ENCODE assay signal across 18 mouse cellular contexts in genomic region chr9:20875021-20875790, GRCm38 (mm10). TPM values are rescaled to one million over a fixed set of nuclear protein-coding genes. Genes with fewer than 3 reads are reported as not detected.
DNase-seq lines count a peak whose midpoint lies in the region; ATAC-seq and TF ChIP-seq lines count a peak whose summit lies in the region.
"Had no signal": no experiment of that assay in that cellular context is flagged by ENCODE, and none has a peak within 500 bp of the region (broad histone marks: within the 10 kb centered on the region; RNA-seq: fewer than 3 reads in every experiment).

No protein-coding gene starts in this region.

- H3K4me3 ChIP-seq in heart, postnatal 0 days (ENCODE audit: low read depth, low read length), result no peak overlapping the region
- H3K4me3 ChIP-seq in ES-E14 (ENCODE audit: insufficient read depth in 1 of 2, low read depth in 1 of 2, low read length in 2 of 2, poor library complexity in 1 of 2, severe bottlenecking in 1 of 2), result no peak overlapping the region
- H3K4me3 ChIP-seq: embryonic facial prominence, embryonic 15.5 days; heart, embryonic 12.5 days had no signal

- H3K4me2 ChIP-seq in heart, postnatal 0 days (ENCODE audit: low read depth, low read length), result no peak overlapping the region
- H3K4me2 ChIP-seq: embryonic facial prominence, embryonic 15.5 days; heart, embryonic 12.5 days had no signal

- no peak for TF ChIP-seq EP300 in heart, postnatal 0 days (IDR thresholded peaks at IDR 0.05; ENCODE audit: low read depth)

- 59% methylated on average over 23 of the region's 23 CpGs for WGBS in heart, postnatal 0 days

- intact Hi-C loops in heart, postnatal 25 days (cut with DNase I), result no loop called here

- no peak overlapping the region for H3K27ac ChIP-seq in heart, postnatal 0 days (ENCODE audit: low read depth)
- H3K27ac ChIP-seq in ES-E14 (ENCODE audit: insufficient read depth, low read depth, low read length, poor library complexity, severe bottlenecking), result no peak overlapping the region
- H3K27ac ChIP-seq: embryonic facial prominence, embryonic 15.5 days had no signal

- no peak overlapping the region for H3K9ac ChIP-seq in heart, postnatal 0 days (replicated peaks; ENCODE audit: low read depth, low read length)
- H3K9ac ChIP-seq in ES-E14 (ENCODE audit: insufficient read depth, low read depth, low read length, poor library complexity, severe bottlenecking), result no peak overlapping the region
- H3K9ac ChIP-seq: embryonic facial prominence, embryonic 15.5 days; heart, embryonic 12.5 days had no signal

- no peak for TF ChIP-seq CTCF in heart, postnatal 0 days (IDR thresholded peaks at IDR 0.05; ENCODE audit: low read depth)
- no peak for TF ChIP-seq CTCF in brain, embryonic 14.5 days (IDR thresholded peaks at IDR 0.05; ENCODE audit: borderline replicate concordance, extremely low read depth, insufficient read depth, insufficient read length)

- H3K9me3 ChIP-seq in heart, postnatal 0 days (replicated peaks; ENCODE audit: control insufficient read depth, low read length), result no peaks in the 10 kb centered on the region
- H3K9me3 ChIP-seq in ES-E14 (ENCODE audit: control insufficient read depth, insufficient read depth, low read depth, low read length), result no peaks in the 10 kb centered on the region
- H3K9me3 ChIP-seq: embryonic facial prominence, embryonic 15.5 days; heart, embryonic 12.5 days had no signal

- no peak for TF ChIP-seq POLR2A in brain, embryonic 14.5 days (IDR thresholded peaks at IDR 0.05; ENCODE audit: borderline replicate concordance, extremely low read depth, insufficient read depth, insufficient read length, poor library complexity, severe bottlenecking)

- DNase-seq in heart, postnatal 0 days (ENCODE audit: low spot score), result peak; percentile 21
- DNase-seq in heart, postnatal 25 days (ENCODE audit: low spot score), result no peak
- peak; percentile 39 for DNase-seq in lung, postnatal 10 days
- no peak for DNase-seq in lung, adult 18-20 months
- DNase-seq in ES-E14 (ENCODE audit: low read depth, low spot score), result no peak
- DNase-seq in brain, embryonic 14.5 days (ENCODE audit: low read depth), result peak; percentile 8
- no peak for DNase-seq in frontal cortex, postnatal 14 days (ENCODE audit: low spot score in 2 of 2)
- DNase-seq: cerebellum, postnatal 10 days; gastrocnemius, postnatal 14 days; kidney, adult 9 months; layer of hippocampus, adult 9-11 months; thymus, postnatal 14 days had no signal

- no peaks in the 10 kb centered on the region for H3K27me3 ChIP-seq in heart, postnatal 0 days (ENCODE audit: control insufficient read depth, insufficient read depth, low read length)

- in situ Hi-C loops in ES-E14 (cut with MboI; ENCODE audit: low sequenced_read_pairs in 2 of 2, unreplicated experiment in 2 of 2), result no loop called here

- no peak for ATAC-seq in heart, postnatal 0 days (ENCODE audit: insufficient read depth, low read depth)
- ATAC-seq: forebrain, embryonic 14.5 days had no signal

- H3K4me1 ChIP-seq in heart, postnatal 0 days (ENCODE audit: control insufficient read depth, insufficient read depth), result no peaks in the 10 kb centered on the region
- H3K4me1 ChIP-seq in ES-E14 (ENCODE audit: control insufficient read depth in 2 of 2, insufficient read depth in 2 of 2, low read length in 2 of 2, poor library complexity in 1 of 2), result peaks cover 0 to 8% of the 10 kb centered on the region in 2 experiments; a peak in 2 of 4 replicates

- H3K36me3 ChIP-seq in heart, postnatal 0 days (replicated peaks; ENCODE audit: control insufficient read depth, insufficient read depth, low read length), result no peaks in the 10 kb centered on the region
- H3K36me3 ChIP-seq in ES-E14 (ENCODE audit: control insufficient read depth, insufficient read depth, low read length, poor library complexity, severe bottlenecking), result peaks cover 26% of the 10 kb centered on the region
- H3K36me3 ChIP-seq: embryonic facial prominence, embryonic 15.5 days had no signal

TF ChIP-seq in ES-E14, 5 proteins besides CTCF, POLR2A, EP300 and RAD21:
- TF ChIP-seq CHD2 (IDR thresholded peaks at IDR 0.05; ENCODE audit: low read depth, low read length), result no peak
- peak; percentile 70; the same call in 1 of the 2 replicates for TF ChIP-seq ZC3H11A (IDR thresholded peaks at IDR 0.05; ENCODE audit: borderline replicate concordance, low read depth, low read length)
- no peak for TF ChIP-seq MAFK (IDR thresholded peaks at IDR 0.05; ENCODE audit: insufficient read depth, low read depth, low read length)
- no peak for TF ChIP-seq ZNF384 (IDR thresholded peaks at IDR 0.05; ENCODE audit: low read depth, low read length)
- no peak for TF ChIP-seq HCFC1 (IDR thresholded peaks at IDR 0.05; ENCODE audit: borderline replicate concordance, insufficient read depth, low read length)

RNA-seq across cellular contexts. Expression of gene Angptl6, which starts 4.3 kb away (rescaled TPM):
- total RNA-seq in heart, postnatal 0 days (2014; rRNA removed; ENCODE audit: low replicate concordance), result 0.43 TPM in 1 of 2 replicates, not detected in the other
- 2.0 and 2.3 TPM in 2 replicates for polyA plus RNA-seq in heart, postnatal 0 days (2015; fragmentation: Nextera tagmentation; extraction: Ambion mirVana)
- 1 to 10 TPM; 3.2 to 3.3 TPM for total RNA-seq in heart, postnatal 25 days (2021)
- total RNA-seq in ES-E14 (2012; rRNA removed), result 4.1 and 4.4 TPM in 2 replicates
- 11.7 and 13.9 TPM in 2 replicates for polyA plus RNA-seq in brain, embryonic 14.5 days (2012; rRNA removed)

RNA-seq across cellular contexts. Expression of gene A230050P20Rik, which starts 6.8 kb away (rescaled TPM):
- 4.0 and 6.8 TPM in 2 replicates for total RNA-seq in heart, postnatal 0 days (2014; rRNA removed; ENCODE audit: low replicate concordance)
- polyA plus RNA-seq in heart, postnatal 0 days (2015; fragmentation: Nextera tagmentation; extraction: Ambion mirVana), result 4.9 and 5.3 TPM in 2 replicates
- total RNA-seq in heart, postnatal 25 days (2021), result 1 to 10 TPM; 4.0 to 4.2 TPM
- total RNA-seq in ES-E14 (2012; rRNA removed), result 8.3 and 16.5 TPM in 2 replicates
- polyA plus RNA-seq in brain, embryonic 14.5 days (2012; rRNA removed), result 6.6 and 8.7 TPM in 2 replicates

RNA-seq across cellular contexts. Expression of gene Ppan, which starts 12.8 kb away (rescaled TPM):
- total RNA-seq in heart, postnatal 0 days (2014; rRNA removed; ENCODE audit: low replicate concordance), result 17.4 and 21.2 TPM in 2 replicates
- 15.2 and 16.9 TPM in 2 replicates for polyA plus RNA-seq in heart, postnatal 0 days (2015; fragmentation: Nextera tagmentation; extraction: Ambion mirVana)
- total RNA-seq in heart, postnatal 25 days (2021), result 1 to 10 TPM; 7.0 to 9.5 TPM
- 179 and 287 TPM in 2 replicates for total RNA-seq in ES-E14 (2012; rRNA removed)
- polyA plus RNA-seq in brain, embryonic 14.5 days (2012; rRNA removed), result 73.8 and 96.8 TPM in 2 replicates

RNA-seq across cellular contexts. Expression of gene Eif3g, which starts 23.2 kb away (rescaled TPM):
- total RNA-seq in heart, postnatal 0 days (2014; rRNA removed; ENCODE audit: low replicate concordance), result 74.5 and 86.8 TPM in 2 replicates
- polyA plus RNA-seq in heart, postnatal 0 days (2015; fragmentation: Nextera tagmentation; extraction: Ambion mirVana), result 161 and 172 TPM in 2 replicates
- 100 to 1,000 TPM in 1 of 2 experiments, 10 to 100 TPM in 1; 97.8 to 100 TPM for total RNA-seq in heart, postnatal 25 days (2021)
- 196 and 239 TPM in 2 replicates for total RNA-seq in ES-E14 (2012; rRNA removed)
- polyA plus RNA-seq in brain, embryonic 14.5 days (2012; rRNA removed), result 144 and 152 TPM in 2 replicates

RNA-seq across cellular contexts. Expression of gene Rdh8, which starts 56.9 kb away (rescaled TPM):
- not detected in 2 replicates for total RNA-seq in heart, postnatal 0 days (2014; rRNA removed; ENCODE audit: low replicate concordance)
- not detected in 2 replicates for polyA plus RNA-seq in heart, postnatal 0 days (2015; fragmentation: Nextera tagmentation; extraction: Ambion mirVana)
- not detected for total RNA-seq in heart, postnatal 25 days (2021)
- total RNA-seq in ES-E14 (2012; rRNA removed), result not detected in 2 replicates
- polyA plus RNA-seq in brain, embryonic 14.5 days (2012; rRNA removed), result not detected in 2 replicates
- polyA plus RNA-seq: embryonic facial prominence, embryonic 15.5 days; forebrain, embryonic 14.5 days; heart, embryonic 12.5 days; hindbrain, embryonic 11.5 days; limb, embryonic 14.5 days; lung, embryonic 16.5 days had no signal

Comparison
In these comparisons a context has a peak if more than half of its experiments do, and no peak if none do; other contexts are left out.
1. DNase-seq: peak in heart, postnatal 0 days (single experiment), lung, postnatal 10 days (single experiment) and brain, embryonic 14.5 days (single experiment); none in heart, postnatal 25 days (single experiment), lung, adult 18-20 months (0 of 2), ES-E14 (single experiment) and frontal cortex, postnatal 14 days (0 of 2).